Mouse (Mus musculus) embryo, embryonic 10 days (tissue): ENCODE data around the gene Fndc10.
A peak's percentile ranks its signal among the peaks of the same experiment; 100 is the strongest.
"Not testable (repeated sequence)": the region's sequence is repeated elsewhere in the genome, so short reads cannot be mapped to it uniquely, and the experiment has no call there.

Experiments
- DNase-seq: peaks from one replicate; pipeline ENCODE4 v3.0.0-alpha.2; 2015; ENCODE audit warnings: low spot score

Gene Fndc10

GRCm38 (mm10) chr4:155687764-155688163 lies 6.4 kb upstream of the Fndc10 start:
- DNase-seq: not testable (repeated sequence)

- no peak for DNase-seq
Observed at GRCm38 (mm10) chr4:155690571-155691375, 3.4 kb upstream of the Fndc10 start.

GRCm38 (mm10) chr4:155692421-155692820 lies 1.7 kb upstream of the Fndc10 start:
- no peak for DNase-seq

GRCm38 (mm10) chr4:155694482-155695401 lies 600 bp downstream of the Fndc10 start:
- peak; percentile 61 for DNase-seq

GRCm38 (mm10) chr4:155695531-155696062 lies 1.5 kb downstream of the Fndc10 start:
- DNase-seq: no peak

- DNase-seq: no peak
Observed at GRCm38 (mm10) chr4:155696261-155697255, 2.4 kb downstream of the Fndc10 start.

GRCm38 (mm10) chr4:155700425-155700824 lies 6.3 kb downstream of the Fndc10 start:
- DNase-seq: peak; percentile 55

- DNase-seq: no peak
Observed at GRCm38 (mm10) chr4:155703425-155703929, 9.3 kb downstream of the Fndc10 start.

GRCm38 (mm10) chr4:155704721-155705591 lies 10.8 kb downstream of the Fndc10 start, which contains the start of gene Ssu72:
Gene Ssu72 (plus strand): TSS chr4:155704800.
- peak; percentile 98 for DNase-seq

GRCm38 (mm10) chr4:155705592-155705929 lies 11.4 kb downstream of the Fndc10 start:
- DNase-seq: peak; percentile 33

- DNase-seq: no peak
Observed at GRCm38 (mm10) chr4:155708582-155708981, 14.4 kb downstream of the Fndc10 start.

GRCm38 (mm10) chr4:155708988-155709387 lies 14.8 kb downstream of the Fndc10 start:
- no peak for DNase-seq

GRCm38 (mm10) chr4:155710521-155711252 lies 16.5 kb downstream of the Fndc10 start:
- DNase-seq: no peak

GRCm38 (mm10) chr4:155721668-155722083 lies 27.5 kb downstream of the Fndc10 start:
- DNase-seq: peak; percentile 33

- DNase-seq: no peak
Observed at GRCm38 (mm10) chr4:155727993-155728392, 33.9 kb downstream of the Fndc10 start.

GRCm38 (mm10) chr4:155733267-155733666 lies 39.1 kb downstream of the Fndc10 start:
- DNase-seq: no peak

- DNase-seq: peak; percentile 95
Observed at GRCm38 (mm10) chr4:155734350-155734941, 40.3 kb downstream of the Fndc10 start, which contains the start of gene Tmem240. Gene Tmem240 (plus strand): TSS chr4:155734800.

GRCm38 (mm10) chr4:155734951-155735702 lies 41.0 kb downstream of the Fndc10 start:
- DNase-seq: peak; percentile 63
